8 mouse cellular contexts compared by ENCODE assay signal in the genomic region with DNA sequence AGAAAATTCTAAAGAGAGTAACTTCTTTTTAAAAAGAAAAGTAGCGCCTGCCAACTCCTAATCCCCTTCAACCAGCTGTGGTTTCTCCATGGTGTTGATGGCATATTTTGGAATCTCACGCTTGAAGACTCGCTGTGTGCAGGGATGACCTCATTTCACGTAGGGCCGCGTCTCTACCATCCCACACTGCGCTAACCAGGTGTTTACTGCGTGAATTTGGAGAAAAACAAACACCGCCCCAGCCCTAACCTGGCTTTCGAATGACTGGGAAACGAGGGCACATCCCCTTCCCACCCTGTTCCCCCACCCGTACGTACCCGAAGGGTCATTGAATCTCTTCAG. TPM values are rescaled to one million over a fixed set of nuclear protein-coding genes. Genes with fewer than 3 reads are reported as not detected.
DNase-seq lines count a peak whose midpoint lies in the region; ATAC-seq lines count a peak whose summit lies in the region.

No protein-coding gene starts in this region.

- DNase-seq in lung, adult 18-20 months, result no peak
- DNase-seq in limb, embryonic 11.5 days (ENCODE audit: low spot score), result no peak
- DNase-seq in adipocyte (ENCODE audit: low spot score), result no peak
- DNase-seq in right cerebral cortex, postnatal 14 days, result no peak

- H3K27ac ChIP-seq in lung, embryonic 15.5 days, result 0 out of 2 replicates have a peak overlapping the region, but pooled peaks have one; percentile 15
- no peak overlapping the region for H3K27ac ChIP-seq in limb, embryonic 11.5 days (replicated peaks; ENCODE audit: low read depth, low read length)
- H3K27ac ChIP-seq in neural tube, embryonic 15.5 days (replicated peaks), result no peak overlapping the region

- ATAC-seq in lung, embryonic 15.5 days (ENCODE audit: borderline replicate concordance, extremely low read depth, low FRiP score, low TSS enrichment), result peak; percentile 30; the same call in 1 of the 2 replicates
- peak; percentile 44 for ATAC-seq in erythroblast, adult 5-6 weeks (replicated peaks; ENCODE audit: low FRiP score, poor library complexity, severe bottlenecking)
- ATAC-seq in limb, embryonic 11.5 days (ENCODE audit: insufficient number of reproducible peaks, low FRiP score, low TSS enrichment, low read depth), result peak; percentile 28
- ATAC-seq in neural tube, embryonic 15.5 days (ENCODE audit: low FRiP score), result no peak; the same call in 1 of the 2 replicates
- ATAC-seq in activated CD4-positive, CD25-positive, alpha-beta regulatory T cell, adult 4 months, result no peak

- H3K9ac ChIP-seq in lung, embryonic 15.5 days, result peak overlapping the region; percentile 77
- peak overlapping the region; percentile 64 for H3K9ac ChIP-seq in limb, embryonic 11.5 days (ENCODE audit: low read length)
- no peak overlapping the region; the same call in 1 of the 2 replicates for H3K9ac ChIP-seq in neural tube, embryonic 15.5 days (replicated peaks)

- H3K4me2 ChIP-seq in lung, embryonic 15.5 days, result peak overlapping the region; percentile 86
- H3K4me2 ChIP-seq in limb, embryonic 11.5 days (ENCODE audit: low read depth, severe bottlenecking), result peak overlapping the region; percentile 69
- H3K4me2 ChIP-seq in neural tube, embryonic 15.5 days, result peak overlapping the region; percentile 80

- WGBS in lung, embryonic 15.5 days, result under 1% methylated on average over 14 of the region's 14 CpGs
- under 1% methylated on average over 14 of the region's 14 CpGs for WGBS in limb, embryonic 11.5 days
- 2% methylated on average over 14 of the region's 14 CpGs for WGBS in neural tube, embryonic 15.5 days

- H3K4me3 ChIP-seq in lung, embryonic 15.5 days, result peak overlapping the region; percentile 81
- H3K4me3 ChIP-seq in limb, embryonic 11.5 days (ENCODE audit: low read depth, low read length), result peak overlapping the region; percentile 68
- H3K4me3 ChIP-seq in neural tube, embryonic 15.5 days (replicated peaks), result peak overlapping the region; percentile 86

- no peaks in the 10 kb centered on the region for H3K27me3 ChIP-seq in lung, embryonic 15.5 days
- no peaks in the 10 kb centered on the region for H3K27me3 ChIP-seq in limb, embryonic 11.5 days (ENCODE audit: control insufficient read depth, insufficient read depth, low read length)
- no peaks in the 10 kb centered on the region for H3K27me3 ChIP-seq in neural tube, embryonic 15.5 days (replicated peaks)

- peaks cover 29% of the 10 kb centered on the region for H3K4me1 ChIP-seq in lung, embryonic 15.5 days
- H3K4me1 ChIP-seq in limb, embryonic 11.5 days (ENCODE audit: control insufficient read depth, insufficient read depth, low read length), result no peaks in the 10 kb centered on the region
- peaks cover 25% of the 10 kb centered on the region for H3K4me1 ChIP-seq in neural tube, embryonic 15.5 days

- H3K36me3 ChIP-seq in lung, embryonic 15.5 days, result peaks cover 26% of the 10 kb centered on the region
- peaks cover 6% of the 10 kb centered on the region; the same call in 1 of the 2 replicates for H3K36me3 ChIP-seq in limb, embryonic 11.5 days (ENCODE audit: control insufficient read depth, insufficient read depth, low read length)
- peaks cover 15% of the 10 kb centered on the region for H3K36me3 ChIP-seq in neural tube, embryonic 15.5 days

- H3K9me3 ChIP-seq in lung, embryonic 15.5 days, result no peaks in the 10 kb centered on the region
- H3K9me3 ChIP-seq in limb, embryonic 11.5 days (ENCODE audit: control insufficient read depth, low read length), result no peaks in the 10 kb centered on the region
- no peaks in the 10 kb centered on the region for H3K9me3 ChIP-seq in neural tube, embryonic 15.5 days (replicated peaks)

RNA-seq across cellular contexts. Expression of a gene that starts 0.3 kb away (rescaled TPM):
- polyA plus RNA-seq in lung, embryonic 15.5 days (2015; fragmentation: Nextera tagmentation; extraction: Ambion mirVana), result 51.7 and 57.0 TPM in 2 replicates
- 29.6 and 45.6 TPM in 2 replicates for total RNA-seq in erythroblast, adult 5-6 weeks (2015; ENCODE audit: low replicate concordance)
- 53.4 and 59.9 TPM in 2 replicates for total RNA-seq in erythroblast, adult 5-6 weeks (2017; ENCODE audit: low replicate concordance)
- 62.0 and 64.4 TPM in 2 replicates for polyA plus RNA-seq in limb, embryonic 11.5 days (2014; fragmentation: Nextera tagmentation; extraction: Ambion mirVana)
- 5.0 and 13.3 TPM in 2 replicates for polyA plus RNA-seq in neural tube, embryonic 15.5 days (2015; fragmentation: Nextera tagmentation; extraction: Ambion mirVana)
- 10 to 100 TPM; 14.0 to 14.4 TPM for polyA plus RNA-seq in activated CD4-positive, CD25-positive, alpha-beta regulatory T cell, adult 4 months (2017; shearing (Covaris generic))

RNA-seq across cellular contexts. Expression of a gene that starts 0.5 kb away (rescaled TPM):
- 156 and 161 TPM in 2 replicates for polyA plus RNA-seq in lung, embryonic 15.5 days (2015; fragmentation: Nextera tagmentation; extraction: Ambion mirVana)
- total RNA-seq in erythroblast, adult 5-6 weeks (2015; ENCODE audit: low replicate concordance), result 25.3 and 43.4 TPM in 2 replicates
- 31.8 and 46.9 TPM in 2 replicates for total RNA-seq in erythroblast, adult 5-6 weeks (2017; ENCODE audit: low replicate concordance)
- 231 TPM in 2 replicates for polyA plus RNA-seq in limb, embryonic 11.5 days (2014; fragmentation: Nextera tagmentation; extraction: Ambion mirVana)
- 54.4 and 73.8 TPM in 2 replicates for polyA plus RNA-seq in neural tube, embryonic 15.5 days (2015; fragmentation: Nextera tagmentation; extraction: Ambion mirVana)
- 10 to 100 TPM; 60.4 to 63.8 TPM for polyA plus RNA-seq in activated CD4-positive, CD25-positive, alpha-beta regulatory T cell, adult 4 months (2017; shearing (Covaris generic))

RNA-seq across cellular contexts. Expression of a gene that starts 22.1 kb away (rescaled TPM):
- 39.0 and 39.2 TPM in 2 replicates for polyA plus RNA-seq in lung, embryonic 15.5 days (2015; fragmentation: Nextera tagmentation; extraction: Ambion mirVana)
- total RNA-seq in erythroblast, adult 5-6 weeks (2015; ENCODE audit: low replicate concordance), result 34.3 and 51.7 TPM in 2 replicates
- total RNA-seq in erythroblast, adult 5-6 weeks (2017; ENCODE audit: low replicate concordance), result 12.0 and 16.1 TPM in 2 replicates
- polyA plus RNA-seq in limb, embryonic 11.5 days (2014; fragmentation: Nextera tagmentation; extraction: Ambion mirVana), result 27.4 and 30.2 TPM in 2 replicates
- polyA plus RNA-seq in neural tube, embryonic 15.5 days (2015; fragmentation: Nextera tagmentation; extraction: Ambion mirVana), result 40.0 and 43.3 TPM in 2 replicates
- 10 to 100 TPM; 80.3 to 88.0 TPM for polyA plus RNA-seq in activated CD4-positive, CD25-positive, alpha-beta regulatory T cell, adult 4 months (2017; shearing (Covaris generic))

RNA-seq across cellular contexts. Expression of a gene that starts 38.0 kb away (rescaled TPM):
- polyA plus RNA-seq in lung, embryonic 15.5 days (2015; fragmentation: Nextera tagmentation; extraction: Ambion mirVana), result 92.6 and 94.4 TPM in 2 replicates
- 36.5 and 46.8 TPM in 2 replicates for total RNA-seq in erythroblast, adult 5-6 weeks (2015; ENCODE audit: low replicate concordance)
- total RNA-seq in erythroblast, adult 5-6 weeks (2017; ENCODE audit: low replicate concordance), result 54.5 and 64.7 TPM in 2 replicates
- 126 and 130 TPM in 2 replicates for polyA plus RNA-seq in limb, embryonic 11.5 days (2014; fragmentation: Nextera tagmentation; extraction: Ambion mirVana)
- polyA plus RNA-seq in neural tube, embryonic 15.5 days (2015; fragmentation: Nextera tagmentation; extraction: Ambion mirVana), result 55.3 and 66.0 TPM in 2 replicates
- polyA plus RNA-seq in activated CD4-positive, CD25-positive, alpha-beta regulatory T cell, adult 4 months (2017; shearing (Covaris generic)), result 100 to 1,000 TPM; 231 to 248 TPM

Comparison
In these comparisons a context has a peak if more than half of its experiments do, and no peak if none do; other contexts are left out.
1. ATAC-seq: peak in lung, embryonic 15.5 days (single experiment), erythroblast, adult 5-6 weeks (single experiment) and limb, embryonic 11.5 days (single experiment); none in neural tube, embryonic 15.5 days (single experiment) and activated CD4-positive, CD25-positive, alpha-beta regulatory T cell, adult 4 months (single experiment).
2. Peak in every context shown above with its lines, with median percentiles within 50 percentile points of each other: H3K4me2 ChIP-seq and H3K4me3 ChIP-seq.